Mouse (Mus musculus) kidney, embryonic 16.5 days (tissue): ENCODE results near the gene Dync2h1. TPM values are rescaled to one million over a fixed set of nuclear protein-coding genes. Genes with fewer than 3 reads are reported as not detected.

Experiments used
- ATAC-seq: fragments of 200-750 bp; cut with Nextera tagmentation; 2 replicates; pipeline ENCODE4 v1.8.0; 2017; ENCODE audit warnings: moderate TSS enrichment; ENCODE audit not compliant: low FRiP score, low TSS enrichment
- H3K27ac ChIP-seq: fragments of 300-500 bp; sonication (generic); 2 replicates; pipeline ENCODE4 v1.5.1; 2014; ENCODE audit warnings: low read length
- H3K27me3 ChIP-seq: fragments of 300-500 bp; sonication (generic); 2 replicates; pipeline ENCODE4 v1.6.1; 2014; ENCODE audit warnings: low read length, control low read depth, mixed read lengths; ENCODE audit not compliant: insufficient read depth
- H3K36me3 ChIP-seq: fragments of 300-500 bp; sonication (generic); 2 replicates; pipeline ENCODE4 v1.6.1; 2014; ENCODE audit warnings: low read length, control low read depth, mixed read lengths; ENCODE audit not compliant: insufficient read depth
- H3K4me1 ChIP-seq: fragments of 300-500 bp; sonication (generic); 2 replicates; pipeline ENCODE4 v1.6.1; 2014; ENCODE audit warnings: low read length, control low read depth, mixed read lengths; ENCODE audit not compliant: insufficient read depth
- H3K4me2 ChIP-seq: fragments of 300-500 bp; sonication (generic); replicated peaks from 2 replicates; pipeline ENCODE4 v1.6.1; 2014; ENCODE audit warnings: low read depth, low read length
- H3K4me3 ChIP-seq: fragments of 300-500 bp; sonication (generic); 2 replicates; pipeline ENCODE4 v1.5.1; 2014; ENCODE audit warnings: mild to moderate bottlenecking, low read length
- H3K9ac ChIP-seq: fragments of 300-500 bp; sonication (generic); replicated peaks from 2 replicates; pipeline ENCODE4 v1.6.1; 2014; ENCODE audit warnings: low read length
- H3K9me3 ChIP-seq: fragments of 300-500 bp; sonication (generic); 2 replicates; pipeline ENCODE4 v1.6.1; 2016; ENCODE audit warnings: low read length, control low read depth
- WGBS: fragments of 180-500 bp; shearing (Covaris S2); extraction: QIAGEN DNeasy Blood & Tissue Kit; methylation state at CpG from one replicate; pipeline ENCODE4 v1.1.7; 2014; 5-methylcytosine and 5-hydroxymethylcytosine counted together
- polyA plus RNA-seq: library from polyadenylated mRNA; unstranded; fragments of >200 nt; fragmentation: Nextera tagmentation; extraction: Ambion mirVana; gene quantifications from 2 replicates; pipeline ENCODE4 v1.2.1, GENCODE M21; 2015

Dync2h1 gene
- polyA plus RNA-seq, 1 experiment from 2014 or later: 20.2 TPM

GRCm38 (mm10) chr9:7160688-7161087 lies 23.6 kb downstream of the Dync2h1 start:
- no peak overlapping the region for H3K27ac ChIP-seq
- no peaks in the 10 kb centered on the region for H3K4me1 ChIP-seq
- no peak overlapping the region for H3K4me2 ChIP-seq
- H3K36me3 ChIP-seq: peaks cover 23% of the 10 kb centered on the region
- no peak for ATAC-seq
- H3K27me3 ChIP-seq: no peaks in the 10 kb centered on the region
- H3K9me3 ChIP-seq: no peaks in the 10 kb centered on the region
- no peak overlapping the region for H3K9ac ChIP-seq
- no peak overlapping the region for H3K4me3 ChIP-seq
- WGBS: 94% methylated on average over 5 of the region's 5 CpGs

GRCm38 (mm10) chr9:7159718-7160117 lies 24.5 kb downstream of the Dync2h1 start:
- 62% methylated on average over 3 of the region's 3 CpGs for WGBS
- Histone ChIP-seq H3K4me3 (no peak overlapping the region), H3K27ac (no peak overlapping the region), H3K4me1 (no peaks in the 10 kb centered on the region), H3K4me2 (no peak overlapping the region), H3K9ac (no peak overlapping the region), H3K27me3 (no peaks in the 10 kb centered on the region), H3K9me3 (no peaks in the 10 kb centered on the region), H3K36me3 (peaks cover 25% of the 10 kb centered on the region)
- ATAC-seq: no peak

GRCm38 (mm10) chr9:7158605-7159004 lies 25.6 kb downstream of the Dync2h1 start:
- Histone ChIP-seq H3K4me1 (no peaks in the 10 kb centered on the region), H3K4me2 (no peak overlapping the region), H3K36me3 (peaks cover 30% of the 10 kb centered on the region), H3K9ac (no peak overlapping the region), H3K27me3 (no peaks in the 10 kb centered on the region), H3K27ac (no peak overlapping the region), H3K9me3 (no peaks in the 10 kb centered on the region), H3K4me3 (no peak overlapping the region)
- WGBS: 84% methylated on average over 7 of the region's 7 CpGs
- ATAC-seq: no peak

- 87% methylated on average over 2 of the region's 2 CpGs for WGBS
Observed at GRCm38 (mm10) chr9:7154391-7154790, 29.9 kb downstream of the Dync2h1 start.

GRCm38 (mm10) chr9:7122863-7123262 lies 61.4 kb downstream of the Dync2h1 start:
- Histone ChIP-seq H3K36me3 (peaks cover 8% of the 10 kb centered on the region; the same call in 1 of the 2 replicates), H3K4me2 (no peak overlapping the region), H3K9ac (no peak overlapping the region), H3K27me3 (no peaks in the 10 kb centered on the region), H3K9me3 (no peaks in the 10 kb centered on the region), H3K27ac (no peak overlapping the region), H3K4me1 (no peaks in the 10 kb centered on the region), H3K4me3 (no peak overlapping the region)
- ATAC-seq: no peak
- WGBS: 100% methylated on average over 2 of the region's 2 CpGs

More at GRCm38 (mm10) chr9:7154391-7154790, 29.9 kb downstream of the Dync2h1 start:
- Histone ChIP-seq H3K27ac (no peak overlapping the region), H3K9ac (no peak overlapping the region), H3K27me3 (no peaks in the 10 kb centered on the region), H3K4me1 (no peaks in the 10 kb centered on the region), H3K36me3 (peaks cover 31% of the 10 kb centered on the region), H3K4me3 (no peak overlapping the region), H3K4me2 (no peak overlapping the region), H3K9me3 (no peaks in the 10 kb centered on the region)
- ATAC-seq: no peak

- H3K4me3 ChIP-seq: no peak overlapping the region
- peaks cover 8% of the 10 kb centered on the region; the same call in 1 of the 2 replicates for H3K36me3 ChIP-seq
- H3K27ac ChIP-seq: no peak overlapping the region
- no peaks in the 10 kb centered on the region for H3K4me1 ChIP-seq
- no peak overlapping the region for H3K9ac ChIP-seq
- H3K9me3 ChIP-seq: no peaks in the 10 kb centered on the region
- WGBS: 73% methylated on average over 1 of the region's 1 CpGs
- H3K4me2 ChIP-seq: no peak overlapping the region
- H3K27me3 ChIP-seq: no peaks in the 10 kb centered on the region
- ATAC-seq: no peak
Observed at GRCm38 (mm10) chr9:7110166-7110565, 74.1 kb downstream of the Dync2h1 start.

- Histone ChIP-seq H3K9me3 (no peaks in the 10 kb centered on the region), H3K4me2 (no peak overlapping the region), H3K27me3 (no peaks in the 10 kb centered on the region), H3K4me3 (no peak overlapping the region), H3K4me1 (no peaks in the 10 kb centered on the region), H3K9ac (no peak overlapping the region), H3K27ac (no peak overlapping the region), H3K36me3 (peaks cover 5% of the 10 kb centered on the region; the same call in 1 of the 2 replicates)
- ATAC-seq: no peak
Observed at GRCm38 (mm10) chr9:7101361-7101760, 82.9 kb downstream of the Dync2h1 start.

GRCm38 (mm10) chr9:7074625-7075024 lies 109.6 kb downstream of the Dync2h1 start:
- peaks cover 24% of the 10 kb centered on the region for H3K36me3 ChIP-seq
- WGBS: 87% methylated on average over 2 of the region's 2 CpGs
- H3K9me3 ChIP-seq: no peaks in the 10 kb centered on the region
- H3K4me2 ChIP-seq: no peak overlapping the region
- no peak overlapping the region for H3K27ac ChIP-seq
- no peak for ATAC-seq
- no peaks in the 10 kb centered on the region for H3K27me3 ChIP-seq
- no peak overlapping the region for H3K9ac ChIP-seq
- no peaks in the 10 kb centered on the region for H3K4me1 ChIP-seq
- H3K4me3 ChIP-seq: no peak overlapping the region

- H3K4me1 ChIP-seq: no peaks in the 10 kb centered on the region
- peaks cover 13% of the 10 kb centered on the region for H3K36me3 ChIP-seq
- WGBS: 83% methylated on average over 3 of the region's 3 CpGs
- no peak overlapping the region for H3K4me2 ChIP-seq
- no peak overlapping the region for H3K27ac ChIP-seq
- no peaks in the 10 kb centered on the region for H3K9me3 ChIP-seq
- no peak for ATAC-seq
- H3K9ac ChIP-seq: no peak overlapping the region
- no peak overlapping the region for H3K4me3 ChIP-seq
- no peaks in the 10 kb centered on the region for H3K27me3 ChIP-seq
Observed at GRCm38 (mm10) chr9:7070846-7071245, 113.4 kb downstream of the Dync2h1 start.

- no peaks in the 10 kb centered on the region for H3K27me3 ChIP-seq
- 84% methylated on average over 3 of the region's 3 CpGs for WGBS
- H3K4me2 ChIP-seq: no peak overlapping the region
- H3K9me3 ChIP-seq: no peaks in the 10 kb centered on the region
- H3K9ac ChIP-seq: no peak overlapping the region
- no peak overlapping the region for H3K27ac ChIP-seq
- ATAC-seq: no peak
- no peak overlapping the region for H3K4me3 ChIP-seq
- no peaks in the 10 kb centered on the region for H3K4me1 ChIP-seq
- peaks cover 11% of the 10 kb centered on the region for H3K36me3 ChIP-seq
Observed at GRCm38 (mm10) chr9:7050588-7050987, 133.7 kb downstream of the Dync2h1 start.
